Mouse (Mus musculus): ENCODE measurements around the gene Plb1.

- TF ChIP-seq CTCF (IDR thresholded peaks at IDR 0.05; ENCODE audit: borderline replicate concordance, extremely low read depth, insufficient read depth, insufficient read length) (no peak), POLR2A (IDR thresholded peaks at IDR 0.05; ENCODE audit: borderline replicate concordance, extremely low read depth, insufficient read depth, insufficient read length, poor library complexity, severe bottlenecking) (no peak)
These were observed 165.2 kb downstream of the Plb1 start for GRCm38 (mm10) chr5:32397719-32398118.

Data from brain, embryonic 14.5 days (tissue).